Mouse (Mus musculus) urinary bladder, postnatal 10 days (tissue): ENCODE measurements at regions not wholly inside any gene's neighbourhood (a gene's known extent, or its start where the extent isn't known, plus 50 kb on each side); places are given as distances from the start of the nearest gene placed in this dataset.
A peak's percentile ranks its signal among the peaks of the same experiment; 100 is the strongest.

ENCODE experiments used
- DNase-seq: peaks from one replicate; pipeline ENCODE4 v3.0.0; 2022; ENCODE audit warnings: low spot score

- DNase-seq = peak; percentile 8
Measured at GRCm38 (mm10) chrY:86743391-86743790, 373.2 kb upstream of the Gm21477 start.
